Mouse (Mus musculus): ENCODE measurements at regions not wholly inside any gene's neighbourhood (a gene's known extent, or its start where the extent isn't known, plus 50 kb on each side); places are given as distances from the start of the nearest gene placed in this dataset.
"Not testable (repeated sequence)": the region's sequence is repeated elsewhere in the genome, so short reads cannot be mapped to it uniquely, and the experiment has no call there.

- H3K4me3 ChIP-seq (ENCODE audit: low read length), result no peak overlapping the region
- H3K27me3 ChIP-seq (replicated peaks; ENCODE audit: control insufficient read depth, insufficient read depth, low read length), result no peaks in the 10 kb centered on the region
- no peak for ATAC-seq
- H3K9ac ChIP-seq (ENCODE audit: low read depth, low read length), result no peak overlapping the region
- H3K27ac ChIP-seq (ENCODE audit: low read length), result no peak overlapping the region
- no peaks in the 10 kb centered on the region for H3K36me3 ChIP-seq (ENCODE audit: control insufficient read depth, insufficient read depth, low read length)
- H3K9me3 ChIP-seq (ENCODE audit: control insufficient read depth, low read length), result no peaks in the 10 kb centered on the region
- 94% methylated on average over 5 of the region's 5 CpGs for WGBS
- H3K4me2 ChIP-seq (ENCODE audit: low read depth, low read length), result no peak overlapping the region
- H3K4me1 ChIP-seq (ENCODE audit: control insufficient read depth, insufficient read depth, low read length), result no peaks in the 10 kb centered on the region
Measured at GRCm38 (mm10) chr17:4610993-4611392, 383.1 kb upstream of the Arid1b start.

- H3K4me1 ChIP-seq (ENCODE audit: control insufficient read depth, insufficient read depth, low read length), result no peaks in the 10 kb centered on the region
- H3K9ac ChIP-seq (ENCODE audit: low read depth, low read length), result no peak overlapping the region
- no peak overlapping the region for H3K4me2 ChIP-seq (ENCODE audit: low read depth, low read length)
- no peak overlapping the region for H3K27ac ChIP-seq (ENCODE audit: low read length)
- ATAC-seq, result no peak
- WGBS, result 90% methylated on average over 2 of the region's 2 CpGs
- no peak overlapping the region for H3K4me3 ChIP-seq (ENCODE audit: low read length)
- H3K36me3 ChIP-seq (ENCODE audit: control insufficient read depth, insufficient read depth, low read length), result no peaks in the 10 kb centered on the region
- H3K9me3 ChIP-seq (ENCODE audit: control insufficient read depth, low read length), result no peaks in the 10 kb centered on the region
- H3K27me3 ChIP-seq (replicated peaks; ENCODE audit: control insufficient read depth, insufficient read depth, low read length), result no peaks in the 10 kb centered on the region
Measured at GRCm38 (mm10) chr17:4611711-4612110, 382.4 kb upstream of the Arid1b start.

GRCm38 (mm10) chr17:4612136-4612535 is 382.0 kb upstream of the Arid1b start:
- no peak overlapping the region for H3K4me2 ChIP-seq (ENCODE audit: low read depth, low read length)
- no peak for ATAC-seq
- no peaks in the 10 kb centered on the region for H3K27me3 ChIP-seq (replicated peaks; ENCODE audit: control insufficient read depth, insufficient read depth, low read length)
- no peak overlapping the region for H3K4me3 ChIP-seq (ENCODE audit: low read length)
- H3K4me1 ChIP-seq (ENCODE audit: control insufficient read depth, insufficient read depth, low read length), result no peaks in the 10 kb centered on the region
- no peak overlapping the region for H3K9ac ChIP-seq (ENCODE audit: low read depth, low read length)
- no peaks in the 10 kb centered on the region for H3K36me3 ChIP-seq (ENCODE audit: control insufficient read depth, insufficient read depth, low read length)
- WGBS, result 48% methylated on average over 10 of the region's 10 CpGs
- no peaks in the 10 kb centered on the region for H3K9me3 ChIP-seq (ENCODE audit: control insufficient read depth, low read length)
- H3K27ac ChIP-seq (ENCODE audit: low read length), result no peak overlapping the region

- Histone ChIP-seq H3K27ac (ENCODE audit: low read length) (no peak overlapping the region), H3K4me3 (ENCODE audit: low read length) (no peak overlapping the region), H3K4me1 (ENCODE audit: control insufficient read depth, insufficient read depth, low read length) (no peaks in the 10 kb centered on the region), H3K4me2 (ENCODE audit: low read depth, low read length) (no peak overlapping the region), H3K9me3 (ENCODE audit: control insufficient read depth, low read length) (no peaks in the 10 kb centered on the region), H3K36me3 (ENCODE audit: control insufficient read depth, insufficient read depth, low read length) (no peaks in the 10 kb centered on the region), H3K27me3 (replicated peaks; ENCODE audit: control insufficient read depth, insufficient read depth, low read length) (no peaks in the 10 kb centered on the region), H3K9ac (ENCODE audit: low read depth, low read length) (no peak overlapping the region)
- 85% methylated on average over 7 of the region's 7 CpGs for WGBS
- ATAC-seq, result no peak
Measured at GRCm38 (mm10) chr17:4612741-4613140, 381.4 kb upstream of the Arid1b start.

- H3K27ac ChIP-seq (ENCODE audit: low read length), result no peak overlapping the region
- no peak overlapping the region for H3K4me2 ChIP-seq (ENCODE audit: low read depth, low read length)
- H3K9ac ChIP-seq (ENCODE audit: low read depth, low read length), result no peak overlapping the region
- ATAC-seq, result no peak
- no peaks in the 10 kb centered on the region for H3K27me3 ChIP-seq (replicated peaks; ENCODE audit: control insufficient read depth, insufficient read depth, low read length)
- H3K9me3 ChIP-seq (ENCODE audit: control insufficient read depth, low read length), result no peaks in the 10 kb centered on the region
- no peak overlapping the region for H3K4me3 ChIP-seq (ENCODE audit: low read length)
- no peaks in the 10 kb centered on the region for H3K4me1 ChIP-seq (ENCODE audit: control insufficient read depth, insufficient read depth, low read length)
- H3K36me3 ChIP-seq (ENCODE audit: control insufficient read depth, insufficient read depth, low read length), result no peaks in the 10 kb centered on the region
Measured at GRCm38 (mm10) chr17:4620361-4620760, 373.8 kb upstream of the Arid1b start.

GRCm38 (mm10) chr17:4626126-4626525 is 368.0 kb upstream of the Arid1b start:
- not testable (repeated sequence) for H3K36me3 ChIP-seq (ENCODE audit: control insufficient read depth, insufficient read depth, low read length); H3K27me3 ChIP-seq (replicated peaks; ENCODE audit: control insufficient read depth, insufficient read depth, low read length); H3K4me3 ChIP-seq (ENCODE audit: low read length); H3K4me1 ChIP-seq (ENCODE audit: control insufficient read depth, insufficient read depth, low read length); H3K27ac ChIP-seq (ENCODE audit: low read length); ATAC-seq; H3K4me2 ChIP-seq (ENCODE audit: low read depth, low read length); H3K9ac ChIP-seq (ENCODE audit: low read depth, low read length); H3K9me3 ChIP-seq (ENCODE audit: control insufficient read depth, low read length)
- WGBS, result 100% methylated on average over 1 of the region's 1 CpGs

GRCm38 (mm10) chr17:4627542-4627941 is 366.6 kb upstream of the Arid1b start:
- H3K4me2 ChIP-seq (ENCODE audit: low read depth, low read length), result no peak overlapping the region
- no peaks in the 10 kb centered on the region for H3K27me3 ChIP-seq (replicated peaks; ENCODE audit: control insufficient read depth, insufficient read depth, low read length)
- 84% methylated on average over 7 of the region's 7 CpGs for WGBS
- H3K9me3 ChIP-seq (ENCODE audit: control insufficient read depth, low read length), result no peaks in the 10 kb centered on the region
- H3K9ac ChIP-seq (ENCODE audit: low read depth, low read length), result no peak overlapping the region
- no peak overlapping the region for H3K4me3 ChIP-seq (ENCODE audit: low read length)
- ATAC-seq, result no peak
- H3K36me3 ChIP-seq (ENCODE audit: control insufficient read depth, insufficient read depth, low read length), result no peaks in the 10 kb centered on the region
- no peaks in the 10 kb centered on the region for H3K4me1 ChIP-seq (ENCODE audit: control insufficient read depth, insufficient read depth, low read length)
- H3K27ac ChIP-seq (ENCODE audit: low read length), result no peak overlapping the region

- no peaks in the 10 kb centered on the region for H3K27me3 ChIP-seq (replicated peaks; ENCODE audit: control insufficient read depth, insufficient read depth, low read length)
- no peak overlapping the region for H3K9ac ChIP-seq (ENCODE audit: low read depth, low read length)
- ATAC-seq, result peak; percentile 56; the same call in 1 of the 2 replicates
- H3K9me3 ChIP-seq (ENCODE audit: control insufficient read depth, low read length), result no peaks in the 10 kb centered on the region
- no peaks in the 10 kb centered on the region for H3K4me1 ChIP-seq (ENCODE audit: control insufficient read depth, insufficient read depth, low read length)
- no peak overlapping the region for H3K27ac ChIP-seq (ENCODE audit: low read length)
- H3K4me3 ChIP-seq (ENCODE audit: low read length), result no peak overlapping the region
- H3K36me3 ChIP-seq (ENCODE audit: control insufficient read depth, insufficient read depth, low read length), result no peaks in the 10 kb centered on the region
- 55% methylated on average over 4 of the region's 4 CpGs for WGBS
- no peak overlapping the region for H3K4me2 ChIP-seq (ENCODE audit: low read depth, low read length)
Measured at GRCm38 (mm10) chr17:4631122-4631521, 363.0 kb upstream of the Arid1b start.

- WGBS, result 87% methylated on average over 2 of the region's 2 CpGs
- no peak overlapping the region for H3K4me2 ChIP-seq (ENCODE audit: low read depth, low read length)
- no peak overlapping the region for H3K4me3 ChIP-seq (ENCODE audit: low read length)
- no peak overlapping the region for H3K9ac ChIP-seq (ENCODE audit: low read depth, low read length)
- H3K27me3 ChIP-seq (replicated peaks; ENCODE audit: control insufficient read depth, insufficient read depth, low read length), result no peaks in the 10 kb centered on the region
- ATAC-seq, result no peak
- no peaks in the 10 kb centered on the region for H3K36me3 ChIP-seq (ENCODE audit: control insufficient read depth, insufficient read depth, low read length)
- no peaks in the 10 kb centered on the region for H3K4me1 ChIP-seq (ENCODE audit: control insufficient read depth, insufficient read depth, low read length)
- H3K9me3 ChIP-seq (ENCODE audit: control insufficient read depth, low read length), result no peaks in the 10 kb centered on the region
- no peak overlapping the region for H3K27ac ChIP-seq (ENCODE audit: low read length)
Measured at GRCm38 (mm10) chr17:4632506-4632905, 361.6 kb upstream of the Arid1b start.

- H3K27me3 ChIP-seq (replicated peaks; ENCODE audit: control insufficient read depth, insufficient read depth, low read length), result no peaks in the 10 kb centered on the region
- H3K4me1 ChIP-seq (ENCODE audit: control insufficient read depth, insufficient read depth, low read length), result no peaks in the 10 kb centered on the region
- H3K9me3 ChIP-seq (ENCODE audit: control insufficient read depth, low read length), result no peaks in the 10 kb centered on the region
- H3K4me3 ChIP-seq (ENCODE audit: low read length), result no peak overlapping the region
- H3K36me3 ChIP-seq (ENCODE audit: control insufficient read depth, insufficient read depth, low read length), result no peaks in the 10 kb centered on the region
- H3K4me2 ChIP-seq (ENCODE audit: low read depth, low read length), result no peak overlapping the region
- no peak overlapping the region for H3K9ac ChIP-seq (ENCODE audit: low read depth, low read length)
- no peak for ATAC-seq
- no peak overlapping the region for H3K27ac ChIP-seq (ENCODE audit: low read length)
- WGBS, result 66% methylated on average over 3 of the region's 3 CpGs
Measured at GRCm38 (mm10) chr17:4633771-4634170, 360.4 kb upstream of the Arid1b start.

Data from intestine, embryonic 16.5 days (tissue).